Mouse (Mus musculus) splenic B cell, adult 2 months (primary cell): Measurements from ENCODE around the gene Wdr49.
A peak's percentile ranks its signal among the peaks of the same experiment; 100 is the strongest.
"Not testable (repeated sequence)": the region's sequence is repeated elsewhere in the genome, so short reads cannot be mapped to it uniquely, and the experiment has no call there.

Experiments used
- DNase-seq: peaks from one replicate; pipeline ENCODE4 v3.0.0-alpha.2; 2011; ENCODE audit warnings: low read depth, low spot score
- H3K27me3 ChIP-seq: 2 replicates; pipeline ENCODE4 v1.6.1; 2012; ENCODE audit warnings: mild to moderate bottlenecking, low read length, moderate library complexity, mixed read lengths; ENCODE audit not compliant: control insufficient read depth, poor library complexity, insufficient read depth, severe bottlenecking
- H3K36me3 ChIP-seq: 2 replicates; pipeline ENCODE4 v1.6.1; 2012; ENCODE audit warnings: mild to moderate bottlenecking, low read length, moderate library complexity, mixed read lengths; ENCODE audit not compliant: control insufficient read depth, poor library complexity, insufficient read depth, severe bottlenecking

Wdr49 gene

DNA sequence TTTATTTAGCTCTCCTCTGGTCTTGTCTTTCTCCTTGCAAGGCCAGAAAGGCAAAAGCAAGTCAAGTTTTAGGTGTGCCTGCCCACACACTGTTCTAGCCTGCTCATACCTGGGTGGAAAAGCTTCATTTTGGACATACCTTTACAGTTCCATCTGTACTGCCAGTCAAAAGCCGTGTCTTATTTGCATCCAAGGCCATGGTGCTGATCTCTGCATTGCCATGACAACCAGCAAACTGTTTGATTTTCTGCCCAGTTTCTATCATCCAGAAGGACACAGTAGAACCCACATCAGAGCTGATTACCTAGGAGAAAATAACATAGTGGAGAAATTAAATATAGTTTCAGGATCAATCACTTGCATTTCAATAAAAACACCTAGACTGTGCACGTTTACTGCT is 100.2 kb downstream of the Wdr49 start:
- DNase-seq: no peak

GRCm38 (mm10) chr3:75353972-75354371 is 128.0 kb downstream of the Wdr49 start:
- Histone ChIP-seq H3K36me3 (no peaks in the 10 kb centered on the region), H3K27me3 (no peaks in the 10 kb centered on the region)
- no peak for DNase-seq

More for the DNA sequence above, 100.2 kb downstream of the Wdr49 start:
- H3K27me3 ChIP-seq: no peaks in the 10 kb centered on the region
- no peaks in the 10 kb centered on the region for H3K36me3 ChIP-seq

DNA sequence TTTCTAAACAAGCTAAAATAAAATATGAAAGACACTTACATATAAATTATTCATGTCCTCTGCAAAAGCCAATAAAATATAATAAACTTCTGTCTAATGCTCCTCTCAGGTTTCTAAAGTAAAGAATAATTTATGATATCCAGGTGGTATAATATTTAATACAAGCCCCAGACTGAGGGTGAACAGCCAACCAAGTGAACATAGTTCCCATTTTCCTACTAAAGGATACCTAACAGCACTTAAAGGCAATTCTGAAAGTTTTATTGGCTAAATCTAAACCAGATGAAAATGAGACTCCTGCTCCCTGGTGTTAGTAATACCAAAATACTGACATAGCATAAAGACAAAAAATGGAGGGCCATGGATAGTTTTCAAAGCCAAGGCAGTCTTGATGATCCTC is 144.8 kb downstream of the Wdr49 start:
- DNase-seq: no peak
- Histone ChIP-seq H3K27me3 (no peaks in the 10 kb centered on the region), H3K36me3 (no peaks in the 10 kb centered on the region)

DNA sequence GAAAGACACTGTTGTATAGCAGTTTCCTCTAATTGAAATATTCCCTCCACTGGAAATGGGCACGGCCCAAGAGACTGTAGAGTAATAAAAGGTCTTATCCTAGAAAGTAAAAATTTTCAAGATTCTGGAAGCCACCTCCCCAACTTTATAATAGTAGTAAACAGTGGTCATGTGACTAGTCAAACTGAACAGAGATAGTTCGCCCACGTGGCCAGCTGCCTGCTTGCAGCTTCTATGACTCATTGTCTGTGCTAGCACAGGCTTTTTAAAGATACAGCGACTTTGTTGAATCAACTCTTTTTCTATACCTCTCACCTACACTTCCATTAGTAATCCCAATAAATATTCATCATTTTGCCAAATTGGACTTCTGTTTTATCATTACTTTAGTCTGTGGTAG is 161.0 kb downstream of the Wdr49 start:
- Histone ChIP-seq H3K27me3 (no peaks in the 10 kb centered on the region), H3K36me3 (no peaks in the 10 kb centered on the region)
- DNase-seq: no peak

DNA sequence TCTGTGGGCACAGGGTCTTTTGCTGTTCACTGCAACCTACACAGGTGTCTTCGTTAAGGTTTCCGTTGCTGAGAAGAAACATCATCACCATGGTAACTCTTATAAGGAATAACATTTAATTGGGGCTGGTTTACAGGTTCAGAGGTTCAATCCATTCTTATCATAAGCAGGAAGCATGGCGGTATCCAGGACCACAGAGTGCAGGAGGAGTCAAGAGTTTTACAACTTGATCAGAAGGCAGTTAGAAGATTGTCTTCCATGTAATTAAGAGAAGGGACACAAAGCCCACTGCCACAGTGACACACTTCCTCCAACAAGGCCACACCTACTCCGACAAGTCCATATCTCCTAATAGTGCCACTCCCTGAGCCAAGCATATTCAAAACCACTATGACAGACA is 173.1 kb downstream of the Wdr49 start:
- DNase-seq: no peak
- H3K36me3 ChIP-seq: no peaks in the 10 kb centered on the region
- H3K27me3 ChIP-seq: no peaks in the 10 kb centered on the region

DNA sequence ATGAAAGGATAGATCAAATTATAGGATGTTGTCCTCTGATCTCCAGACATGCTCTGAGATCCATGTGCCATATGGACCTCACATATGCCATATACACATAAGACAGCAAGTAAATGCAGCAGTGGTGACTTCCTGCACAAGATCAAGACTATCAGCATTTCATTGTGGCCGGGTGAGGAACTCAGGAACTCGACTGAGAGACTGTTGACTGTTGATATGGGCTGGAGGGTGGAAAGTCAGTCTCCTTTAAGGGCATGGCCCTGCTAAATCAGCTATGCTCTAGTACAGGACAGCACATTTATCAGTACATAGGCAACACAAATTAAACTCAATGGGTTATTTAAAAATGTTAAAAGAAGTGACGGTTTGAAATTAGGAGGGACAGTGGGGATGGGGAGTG is 173.7 kb downstream of the Wdr49 start:
- no peak for DNase-seq
- Histone ChIP-seq H3K27me3 (no peaks in the 10 kb centered on the region), H3K36me3 (no peaks in the 10 kb centered on the region)

DNA sequence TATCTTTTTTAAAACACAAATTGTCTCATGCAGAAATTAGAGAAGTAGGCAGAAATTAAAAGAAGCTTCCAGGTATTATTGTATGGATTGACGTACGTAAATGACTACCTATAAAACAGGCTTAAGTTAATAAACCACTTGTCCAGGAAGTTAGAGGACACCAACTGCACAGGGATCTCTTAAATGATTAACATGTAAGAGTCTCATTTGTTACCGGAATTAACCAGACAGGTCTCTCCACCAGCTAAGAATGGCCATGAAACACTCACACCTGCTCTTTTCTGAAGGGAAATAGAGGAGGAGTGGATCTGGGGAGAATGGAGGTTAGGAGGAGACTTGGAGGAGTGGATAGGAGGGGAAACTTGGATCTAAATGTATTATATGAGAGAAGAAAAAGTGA is 176.4 kb downstream of the Wdr49 start:
- DNase-seq: no peak
- H3K27me3 ChIP-seq: no peaks in the 10 kb centered on the region
- H3K36me3 ChIP-seq: no peaks in the 10 kb centered on the region

DNA sequence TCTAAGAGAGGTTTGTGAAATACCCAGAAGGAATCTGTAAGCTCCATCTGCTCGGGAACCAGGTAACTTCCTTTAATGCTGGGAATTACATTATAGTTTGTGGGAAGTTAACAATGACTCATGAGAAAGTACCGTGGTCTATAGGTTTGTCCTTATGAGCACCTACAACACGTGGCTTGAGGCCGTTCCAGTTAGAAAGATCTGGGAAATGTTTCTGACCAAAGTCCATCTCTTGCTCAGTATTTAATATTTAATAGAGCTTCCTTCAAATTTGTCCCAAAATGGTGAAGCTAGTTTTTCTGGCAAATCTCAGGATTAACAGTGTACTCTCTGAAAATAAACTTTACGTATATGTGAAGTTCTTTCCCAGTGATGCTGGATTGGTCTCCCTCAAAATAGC is 177.3 kb downstream of the Wdr49 start:
- DNase-seq: no peak

DNA sequence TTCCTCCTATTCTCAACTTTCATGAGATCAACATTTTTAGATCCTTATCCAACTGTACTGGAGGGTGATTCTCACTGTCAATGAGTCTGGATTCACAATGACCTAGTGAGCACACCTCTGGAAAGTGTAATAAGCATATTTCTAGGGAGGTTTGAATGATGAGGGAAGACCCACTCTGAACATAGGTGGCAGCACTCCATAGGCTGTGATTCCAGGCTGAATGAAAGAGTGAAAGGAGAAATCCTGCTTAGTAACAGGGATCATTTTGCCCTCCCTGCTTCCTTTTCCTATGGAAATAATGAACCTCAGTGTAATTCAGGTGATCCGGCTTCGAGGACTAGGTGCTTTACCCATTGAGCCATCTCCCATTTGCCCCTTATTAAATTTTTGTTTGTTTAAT is 180.9 kb downstream of the Wdr49 start:
- no peak for DNase-seq
- Histone ChIP-seq H3K36me3 (no peaks in the 10 kb centered on the region), H3K27me3 (no peaks in the 10 kb centered on the region)

More for the DNA sequence above, 177.3 kb downstream of the Wdr49 start:
- Histone ChIP-seq H3K36me3 (no peaks in the 10 kb centered on the region), H3K27me3 (no peaks in the 10 kb centered on the region)

DNA sequence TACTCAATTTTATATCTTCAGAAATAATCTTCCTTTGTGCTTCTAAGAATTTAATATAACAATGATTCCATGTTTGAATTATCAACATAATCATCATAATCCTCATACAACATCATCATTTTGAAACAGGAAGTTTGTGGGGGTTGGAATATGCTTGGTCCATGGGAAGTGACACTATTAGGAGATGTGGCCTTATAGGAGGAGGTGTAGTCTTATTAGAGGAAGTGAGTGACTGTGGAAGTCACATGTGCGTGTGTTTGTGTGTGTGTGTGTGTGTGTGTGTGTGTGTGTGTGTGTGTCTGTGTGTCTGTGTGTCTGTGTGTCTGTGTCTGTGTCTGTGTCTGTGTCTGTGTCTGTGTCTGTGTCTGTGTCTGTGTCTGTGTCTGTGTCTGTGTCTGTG is 182.5 kb downstream of the Wdr49 start:
- peak; percentile 31 for DNase-seq
- H3K27me3 ChIP-seq, H3K36me3 ChIP-seq: not testable (repeated sequence)

DNA sequence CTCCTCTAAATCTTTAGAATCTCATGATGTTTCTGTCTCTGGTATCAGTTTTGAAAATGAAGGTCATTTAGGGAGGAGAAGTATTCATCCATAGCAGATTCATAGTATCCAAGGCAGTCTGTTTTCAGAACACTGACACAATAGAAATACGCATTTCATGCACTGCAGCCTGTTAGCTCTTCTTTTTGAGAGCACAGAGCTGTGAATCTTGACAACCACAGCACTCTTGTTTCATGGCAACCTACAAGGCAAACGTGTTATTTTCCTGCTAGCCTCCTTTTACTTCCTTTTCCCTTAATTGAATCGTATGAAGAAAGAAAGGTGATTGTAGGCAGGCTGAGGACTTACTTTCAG is 184.2 kb downstream of the Wdr49 start:
- Histone ChIP-seq H3K27me3 (no peaks in the 10 kb centered on the region), H3K36me3 (no peaks in the 10 kb centered on the region)
- DNase-seq: peak; percentile 15

- Histone ChIP-seq H3K36me3 (no peaks in the 10 kb centered on the region), H3K27me3 (no peaks in the 10 kb centered on the region)
- peak; percentile 67 for DNase-seq
Measured at GRCm38 (mm10) chr3:75297026-75297757, 184.8 kb downstream of the Wdr49 start.

DNA sequence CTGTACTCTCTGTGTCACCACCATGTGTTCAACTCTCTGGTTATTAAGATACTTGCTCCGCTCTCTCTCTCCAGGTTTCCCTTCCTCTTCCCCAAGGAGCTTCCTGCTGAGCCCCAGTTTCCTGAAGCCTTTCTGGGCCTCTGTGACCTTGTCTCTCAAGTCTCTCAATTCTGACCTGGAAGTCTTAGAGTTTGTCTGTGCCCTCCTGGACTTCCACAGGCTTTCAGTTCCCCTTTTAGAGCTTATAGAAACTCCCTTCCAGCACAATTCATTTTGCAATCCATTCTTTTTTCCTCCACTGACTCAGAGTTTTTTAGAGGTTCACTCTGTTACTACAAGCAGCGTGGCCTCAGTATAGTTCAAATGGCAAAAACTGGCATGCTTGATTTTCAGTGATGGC is 188.7 kb downstream of the Wdr49 start:
- DNase-seq: no peak
- no peaks in the 10 kb centered on the region for H3K27me3 ChIP-seq

GRCm38 (mm10) chr3:75277455-75277854 is 204.5 kb downstream of the Wdr49 start:
- no peaks in the 10 kb centered on the region for H3K36me3 ChIP-seq
- DNase-seq: peak; percentile 44
- H3K27me3 ChIP-seq: no peaks in the 10 kb centered on the region

More for the DNA sequence above, 188.7 kb downstream of the Wdr49 start:
- H3K36me3 ChIP-seq: no peaks in the 10 kb centered on the region

GRCm38 (mm10) chr3:75276522-75276921 is 205.4 kb downstream of the Wdr49 start:
- Histone ChIP-seq H3K36me3 (no peaks in the 10 kb centered on the region), H3K27me3 (no peaks in the 10 kb centered on the region)
- DNase-seq: no peak

GRCm38 (mm10) chr3:75275127-75275526 is 206.8 kb downstream of the Wdr49 start:
- Histone ChIP-seq H3K36me3 (no peaks in the 10 kb centered on the region), H3K27me3 (no peaks in the 10 kb centered on the region)
- DNase-seq: no peak
